Mouse (Mus musculus): ENCODE measurements at regions not wholly inside any gene's neighbourhood (a gene's known extent, or its start where the extent isn't known, plus 50 kb on each side); places are given as distances from the start of the nearest gene placed in this dataset.
A peak's percentile ranks its signal among the peaks of the same experiment; 100 is the strongest.
"Not testable (repeated sequence)": the region's sequence is repeated elsewhere in the genome, so short reads cannot be mapped to it uniquely, and the experiment has no call there.

- not testable (repeated sequence) for DNase-seq (ENCODE audit: low read depth in 2 of 2, low spot score in 2 of 2)
Measured at GRCm38 (mm10) chr14:19080001-19080400, 185.9 kb upstream of the Ube2e2 start.

DNA sequence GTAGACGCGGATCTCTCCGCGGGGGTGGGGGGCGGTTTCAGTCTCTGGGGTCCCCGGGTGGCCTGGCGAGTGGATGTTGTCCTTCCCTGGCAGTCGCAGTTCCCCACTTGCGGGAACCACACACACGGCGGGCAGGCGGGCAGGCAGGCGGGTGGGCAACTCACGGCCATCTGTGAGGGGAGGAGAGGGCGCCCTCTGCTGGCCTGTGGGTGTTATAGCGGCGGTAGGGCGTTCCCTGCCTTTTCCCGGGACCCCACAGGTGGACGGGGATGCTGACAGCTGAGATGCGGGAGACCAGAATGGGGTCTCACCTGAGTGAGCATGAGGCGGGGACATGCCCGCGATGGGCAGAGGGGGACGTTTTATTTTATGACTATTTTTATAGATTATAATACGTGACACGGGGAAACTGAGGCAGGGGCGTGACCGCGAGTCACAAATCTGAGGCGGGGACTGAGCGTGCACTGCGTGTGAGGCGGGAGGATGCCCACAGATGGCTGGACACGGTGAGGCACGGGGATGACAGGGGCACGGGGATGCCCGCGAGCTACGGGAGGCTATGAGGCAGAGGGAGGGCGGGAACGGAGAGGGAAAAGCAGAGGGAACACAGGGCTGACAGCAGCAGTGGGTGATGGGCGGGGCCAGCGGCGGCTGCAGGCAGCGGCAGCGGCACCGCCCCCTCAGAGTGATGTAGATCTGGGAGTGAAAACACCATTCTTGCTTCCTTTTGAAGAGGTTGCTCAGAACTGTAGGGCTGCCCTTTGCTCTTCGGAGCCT, 148.1 kb upstream of the Ube2e2 start:
- peak; percentile 3 to 20 for DNase-seq (ENCODE audit: low read depth in 2 of 2, low spot score in 2 of 2)

DNA sequence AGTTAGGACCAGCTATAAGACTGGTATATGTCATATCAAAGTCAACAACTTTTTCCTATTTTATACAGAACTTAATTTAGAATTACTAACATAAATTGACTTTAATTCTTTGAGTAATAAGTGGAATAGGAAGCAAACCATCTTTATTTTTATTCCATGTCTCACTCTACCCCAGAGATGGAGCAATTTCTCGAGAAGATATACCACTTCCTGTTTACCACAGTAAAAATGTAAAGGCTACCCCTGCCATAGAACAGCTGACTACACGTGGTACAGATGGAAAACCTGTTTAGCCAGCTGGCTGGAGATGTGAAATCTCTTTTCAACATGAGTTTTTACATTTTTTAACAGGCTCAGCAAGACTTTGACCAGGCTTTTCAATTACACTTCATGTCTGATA, 126.0 kb upstream of the Ube2e2 start:
- DNase-seq (ENCODE audit: low read depth in 2 of 2, low spot score in 2 of 2): no peak

- DNase-seq (ENCODE audit: low read depth in 2 of 2, low spot score in 2 of 2): no peak
Measured at GRCm38 (mm10) chr14:19015406-19015805, 121.3 kb upstream of the Ube2e2 start.

- not testable (repeated sequence) for DNase-seq (ENCODE audit: low read depth in 2 of 2, low spot score in 2 of 2)
Measured at GRCm38 (mm10) chr14:19013558-19013957, 119.5 kb upstream of the Ube2e2 start.

GRCm38 (mm10) chr14:18983901-18984300, 89.8 kb upstream of the Ube2e2 start:
- no peak for DNase-seq (ENCODE audit: low read depth in 2 of 2, low spot score in 2 of 2)

DNA sequence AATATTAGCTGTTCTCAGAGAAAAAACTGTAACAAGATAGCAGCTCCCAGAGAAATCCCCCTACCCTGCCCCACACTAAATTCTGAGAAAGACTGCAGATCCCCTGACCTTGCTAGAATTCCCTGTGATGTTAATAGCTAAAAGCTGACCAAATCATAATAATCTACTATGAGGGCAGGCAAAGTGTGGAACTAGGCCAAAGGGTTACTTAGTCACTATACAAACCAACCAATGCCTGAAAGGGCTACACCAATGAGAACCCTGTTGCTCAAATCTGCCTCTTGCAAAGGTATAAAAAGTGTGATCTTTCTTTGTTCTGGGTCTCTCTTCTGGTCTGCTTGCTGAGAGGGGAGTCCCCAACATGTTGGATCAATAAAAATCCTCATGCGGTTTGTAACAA, 69.8 kb upstream of the Ube2e2 start:
- DNase-seq (ENCODE audit: low read depth in 2 of 2, low spot score in 2 of 2): no peak

- DNase-seq (ENCODE audit: low read depth in 2 of 2, low spot score in 2 of 2): no peak
Measured at GRCm38 (mm10) chr14:18963287-18963686, 69.2 kb upstream of the Ube2e2 start.
